Mouse (Mus musculus): ENCODE measurements at regions not wholly inside any gene's neighbourhood (a gene's known extent, or its start where the extent isn't known, plus 50 kb on each side); places are given as distances from the start of the nearest gene placed in this dataset.

GRCm38 (mm10) chr8:64421502-64422199, 215.6 kb upstream of the Tll1 start:
- Histone ChIP-seq H3K27me3 (ENCODE audit: control insufficient read depth, insufficient read depth, low read length) (no peaks in the 10 kb centered on the region), H3K27ac (replicated peaks; ENCODE audit: low read depth, low read length) (no peak overlapping the region), H3K4me1 (ENCODE audit: control insufficient read depth, insufficient read depth, low read length) (0 out of 2 replicates have a peak, but pooled peaks cover 2% of the 10 kb centered on the region), H3K9me3 (ENCODE audit: control insufficient read depth, low read length) (no peaks in the 10 kb centered on the region), H3K36me3 (ENCODE audit: control insufficient read depth, insufficient read depth, low read length) (no peaks in the 10 kb centered on the region), H3K9ac (ENCODE audit: low read depth, low read length, severe bottlenecking) (no peak overlapping the region), H3K4me2 (replicated peaks; ENCODE audit: low read depth, low read length, severe bottlenecking) (no peak overlapping the region), H3K4me3 (replicated peaks; ENCODE audit: low read length) (no peak overlapping the region)
- DNase-seq (ENCODE audit: low spot score) = no peak
- 94% methylated on average over 6 of the region's 6 CpGs for WGBS
- no peak for ATAC-seq (ENCODE audit: low FRiP score, low read depth)
- no peak for TF ChIP-seq POLR2A (IDR thresholded peaks at IDR 0.05; ENCODE audit: borderline replicate concordance, extremely low read depth, insufficient read depth, insufficient read length)

GRCm38 (mm10) chr8:64412488-64413188, 206.6 kb upstream of the Tll1 start:
- Histone ChIP-seq H3K36me3 (ENCODE audit: control insufficient read depth, insufficient read depth, low read length) (no peaks in the 10 kb centered on the region), H3K27me3 (ENCODE audit: control insufficient read depth, insufficient read depth, low read length) (no peaks in the 10 kb centered on the region), H3K4me2 (replicated peaks; ENCODE audit: low read depth, low read length, severe bottlenecking) (no peak overlapping the region), H3K9me3 (ENCODE audit: control insufficient read depth, low read length) (no peaks in the 10 kb centered on the region), H3K27ac (replicated peaks; ENCODE audit: low read depth, low read length) (no peak overlapping the region), H3K9ac (ENCODE audit: low read depth, low read length, severe bottlenecking) (no peak overlapping the region), H3K4me1 (ENCODE audit: control insufficient read depth, insufficient read depth, low read length) (peaks cover 9% of the 10 kb centered on the region), H3K4me3 (replicated peaks; ENCODE audit: low read length) (no peak overlapping the region)
- no peak for TF ChIP-seq POLR2A (IDR thresholded peaks at IDR 0.05; ENCODE audit: borderline replicate concordance, extremely low read depth, insufficient read depth, insufficient read length)
- 40% methylated on average over 15 of the region's 15 CpGs for WGBS
- DNase-seq (ENCODE audit: low spot score) (no peak), ATAC-seq (ENCODE audit: low FRiP score, low read depth) (no peak)

DNA sequence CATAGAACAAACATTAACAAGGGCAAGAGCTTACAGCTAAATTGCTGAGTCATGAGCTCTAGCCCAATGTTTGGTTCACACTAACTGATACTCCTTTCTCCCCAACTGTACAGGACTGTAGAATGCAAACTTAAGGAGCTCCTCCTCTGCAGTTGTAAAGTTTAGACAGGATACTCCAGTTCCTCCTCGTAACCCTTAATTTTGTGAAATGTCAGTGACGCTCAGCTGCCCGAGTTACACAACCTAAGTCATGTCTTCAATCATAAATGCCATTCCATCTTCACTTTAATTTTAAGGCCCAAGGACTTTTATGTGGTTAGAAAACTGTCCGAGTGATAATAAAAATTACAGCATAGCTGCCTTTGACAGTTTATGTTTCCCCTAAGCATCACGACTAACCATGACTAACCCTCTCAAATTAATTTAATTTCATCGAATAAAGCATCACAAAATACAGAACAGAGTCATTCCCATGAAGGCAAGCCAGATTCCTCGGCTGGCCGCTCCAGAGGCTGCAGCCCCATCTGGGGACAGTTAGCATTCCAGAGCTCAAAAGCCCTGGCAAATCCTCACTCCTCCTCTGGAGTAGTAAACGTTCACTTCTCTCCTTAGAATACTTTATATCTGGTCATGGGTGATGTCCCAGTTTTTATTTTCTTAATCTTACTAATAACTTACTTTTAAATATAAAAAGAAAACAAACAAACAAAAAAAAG, 200.9 kb upstream of the Tll1 start:
- DNase-seq (ENCODE audit: low spot score) (peak; percentile 25), ATAC-seq (ENCODE audit: low FRiP score, low read depth) (peak; percentile 63)
- no peaks in the 10 kb centered on the region for H3K27me3 ChIP-seq (ENCODE audit: control insufficient read depth, insufficient read depth, low read length)
- no peak overlapping the region for H3K9ac ChIP-seq (ENCODE audit: low read depth, low read length, severe bottlenecking)
- H3K4me2 ChIP-seq (replicated peaks; ENCODE audit: low read depth, low read length, severe bottlenecking) = no peak overlapping the region
- peaks cover 15% of the 10 kb centered on the region for H3K4me1 ChIP-seq (ENCODE audit: control insufficient read depth, insufficient read depth, low read length)
- TF ChIP-seq POLR2A (IDR thresholded peaks at IDR 0.05; ENCODE audit: borderline replicate concordance, extremely low read depth, insufficient read depth, insufficient read length) = no peak
- WGBS = 23% methylated on average over 9 of the region's 9 CpGs
- H3K27ac ChIP-seq (replicated peaks; ENCODE audit: low read depth, low read length) = no peak overlapping the region
- no peaks in the 10 kb centered on the region for H3K9me3 ChIP-seq (ENCODE audit: control insufficient read depth, low read length)
- no peak overlapping the region for H3K4me3 ChIP-seq (replicated peaks; ENCODE audit: low read length)
- no peaks in the 10 kb centered on the region for H3K36me3 ChIP-seq (ENCODE audit: control insufficient read depth, insufficient read depth, low read length)

- no peaks in the 10 kb centered on the region; the same call in 1 of the 2 replicates for H3K4me1 ChIP-seq (ENCODE audit: control insufficient read depth, insufficient read depth, low read length)
- no peaks in the 10 kb centered on the region for H3K27me3 ChIP-seq (ENCODE audit: control insufficient read depth, insufficient read depth, low read length)
- no peak for TF ChIP-seq POLR2A (IDR thresholded peaks at IDR 0.05; ENCODE audit: borderline replicate concordance, extremely low read depth, insufficient read depth, insufficient read length)
- no peak for ATAC-seq (ENCODE audit: low FRiP score, low read depth)
- no peak overlapping the region for H3K27ac ChIP-seq (replicated peaks; ENCODE audit: low read depth, low read length)
- H3K36me3 ChIP-seq (ENCODE audit: control insufficient read depth, insufficient read depth, low read length) = no peaks in the 10 kb centered on the region
- H3K9me3 ChIP-seq (ENCODE audit: control insufficient read depth, low read length) = no peaks in the 10 kb centered on the region
- H3K9ac ChIP-seq (ENCODE audit: low read depth, low read length, severe bottlenecking) = no peak overlapping the region
- no peak overlapping the region for H3K4me2 ChIP-seq (replicated peaks; ENCODE audit: low read depth, low read length, severe bottlenecking)
- no peak for DNase-seq (ENCODE audit: low spot score)
- 73% methylated on average over 3 of the region's 3 CpGs for WGBS
- H3K4me3 ChIP-seq (replicated peaks; ENCODE audit: low read length) = no peak overlapping the region
Observed at GRCm38 (mm10) chr8:64399554-64399953, 193.5 kb upstream of the Tll1 start.

- DNase-seq (ENCODE audit: low spot score) = no peak
- Histone ChIP-seq H3K4me1 (ENCODE audit: control insufficient read depth, insufficient read depth, low read length) (no peaks in the 10 kb centered on the region; the same call in 1 of the 2 replicates), H3K4me2 (replicated peaks; ENCODE audit: low read depth, low read length, severe bottlenecking) (no peak overlapping the region), H3K9me3 (ENCODE audit: control insufficient read depth, low read length) (no peaks in the 10 kb centered on the region), H3K9ac (ENCODE audit: low read depth, low read length, severe bottlenecking) (no peak overlapping the region), H3K4me3 (replicated peaks; ENCODE audit: low read length) (no peak overlapping the region), H3K27me3 (ENCODE audit: control insufficient read depth, insufficient read depth, low read length) (no peaks in the 10 kb centered on the region), H3K27ac (replicated peaks; ENCODE audit: low read depth, low read length) (no peak overlapping the region), H3K36me3 (ENCODE audit: control insufficient read depth, insufficient read depth, low read length) (no peaks in the 10 kb centered on the region)
- WGBS = 41% methylated on average over 4 of the region's 4 CpGs
- no peak for ATAC-seq (ENCODE audit: low FRiP score, low read depth)
- no peak for TF ChIP-seq POLR2A (IDR thresholded peaks at IDR 0.05; ENCODE audit: borderline replicate concordance, extremely low read depth, insufficient read depth, insufficient read length)
Observed at GRCm38 (mm10) chr8:64397876-64398275, 191.8 kb upstream of the Tll1 start.
